Mouse (Mus musculus) intestine, postnatal 0 days (tissue): ENCODE results near the gene Ufsp1. TPM values are rescaled to one million over a fixed set of nuclear protein-coding genes. Genes with fewer than 3 reads are reported as not detected.

ENCODE experiments used
- ATAC-seq: fragments of 200-750 bp; cut with Nextera tagmentation; 2 replicates; pipeline ENCODE4 v1.8.0; 2017; ENCODE audit warnings: mild to moderate bottlenecking, moderate TSS enrichment, moderate library complexity
- H3K27ac ChIP-seq: fragments of 300-500 bp; sonication (generic); 2 replicates; pipeline ENCODE4 v1.5.1; 2014; ENCODE audit warnings: mild to moderate bottlenecking, low read depth, low read length, moderate library complexity
- H3K27me3 ChIP-seq: fragments of 300-500 bp; sonication (generic); replicated peaks from 2 replicates; pipeline ENCODE4 v1.6.1; 2014; ENCODE audit warnings: low read length, mixed read lengths; ENCODE audit not compliant: control insufficient read depth, insufficient read depth
- H3K36me3 ChIP-seq: fragments of 300-500 bp; sonication (generic); 2 replicates; pipeline ENCODE4 v1.6.1; 2014; ENCODE audit warnings: mild to moderate bottlenecking, moderate library complexity; ENCODE audit not compliant: control insufficient read depth, insufficient read depth
- H3K4me1 ChIP-seq: fragments of 300-500 bp; sonication (generic); replicated peaks from 2 replicates; pipeline ENCODE4 v1.6.1; 2014; ENCODE audit warnings: antibody characterized with exemption, low read length, mixed read lengths; ENCODE audit not compliant: control insufficient read depth, insufficient read depth
- H3K4me2 ChIP-seq: fragments of 300-500 bp; sonication (generic); replicated peaks from 2 replicates; pipeline ENCODE4 v1.6.1; 2014; ENCODE audit warnings: low read depth, mild to moderate bottlenecking, moderate library complexity
- H3K4me3 ChIP-seq: fragments of 300-500 bp; sonication (generic); 2 replicates; pipeline ENCODE4 v1.5.1; 2014; ENCODE audit warnings: low read depth, low read length
- H3K9ac ChIP-seq: fragments of 300-500 bp; sonication (generic); 2 replicates; pipeline ENCODE4 v1.6.1; 2014; ENCODE audit warnings: mild to moderate bottlenecking, low read depth, low read length
- H3K9me3 ChIP-seq: fragments of 300-500 bp; sonication (generic); 2 replicates; pipeline ENCODE4 v1.6.1; 2016; ENCODE audit warnings: mixed run types; ENCODE audit not compliant: control insufficient read depth
- CTCF ChIP-seq: sonication (generic); IDR thresholded peaks from 2 replicates; pipeline ENCODE4 v1.5.1; 2016; ENCODE audit warnings: low read depth, mild to moderate bottlenecking, control low read depth, antibody characterized with exemption, moderate library complexity
- WGBS: fragments of 180-500 bp; shearing (Covaris S2); extraction: QIAGEN DNeasy Blood & Tissue Kit; methylation state at CpG from one replicate; pipeline ENCODE4 v1.1.7; 2014; 5-methylcytosine and 5-hydroxymethylcytosine counted together
- polyA plus RNA-seq: library from polyadenylated mRNA; unstranded; fragments of >200 nt; fragmentation: Nextera tagmentation; extraction: Ambion mirVana; gene quantifications from 2 replicates; pipeline ENCODE4 v1.2.1, GENCODE M21; 2015

The Ufsp1 gene
- polyA plus RNA-seq, 1 experiment from 2014 or later = 10.4 TPM

DNA sequence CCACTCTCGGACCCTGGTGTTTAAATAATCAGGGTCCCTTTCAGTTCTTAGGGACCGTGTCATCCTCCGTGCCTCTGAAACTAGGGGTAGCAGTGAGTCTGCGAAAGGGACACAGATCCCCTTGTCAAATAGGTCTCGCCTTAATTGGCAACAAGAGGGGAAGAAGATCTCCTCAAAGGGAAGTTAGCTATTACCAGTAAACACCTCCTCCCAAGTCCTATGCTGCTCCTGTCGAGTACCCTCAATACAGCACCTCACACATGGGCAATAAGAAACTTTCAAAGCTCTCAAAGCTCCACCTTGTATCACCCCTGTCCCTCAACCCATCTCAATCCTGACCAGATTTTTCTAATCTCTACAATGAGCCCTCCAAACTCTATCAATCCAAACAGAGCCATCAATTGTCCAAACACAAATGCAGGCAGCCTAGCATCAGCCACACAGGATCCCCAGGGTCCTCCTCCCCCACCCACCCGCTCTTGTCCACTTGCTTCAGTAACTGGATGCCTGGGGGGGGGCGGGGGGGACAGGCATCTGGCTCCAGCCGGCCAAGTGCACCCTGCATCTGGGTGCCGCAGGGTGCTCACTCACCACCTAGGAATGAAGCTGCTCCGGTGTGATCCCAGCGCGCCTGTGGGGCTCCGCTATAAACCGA is 38.6 kb downstream of the Ufsp1 start:
- 14% methylated on average over 15 of the region's 15 CpGs for WGBS
- Histone ChIP-seq H3K36me3 (peaks cover 5% of the 10 kb centered on the region), H3K9me3 (no peaks in the 10 kb centered on the region), H3K27ac (peak overlapping the region; percentile 57), H3K4me3 (peak overlapping the region; percentile 77), H3K4me2 (peak overlapping the region; percentile 95), H3K4me1 (peaks cover 3% of the 10 kb centered on the region; the same call in 1 of the 2 replicates), H3K9ac (peak overlapping the region; percentile 77), H3K27me3 (no peaks in the 10 kb centered on the region)
- ATAC-seq = no peak
- no peak for TF ChIP-seq CTCF

DNA sequence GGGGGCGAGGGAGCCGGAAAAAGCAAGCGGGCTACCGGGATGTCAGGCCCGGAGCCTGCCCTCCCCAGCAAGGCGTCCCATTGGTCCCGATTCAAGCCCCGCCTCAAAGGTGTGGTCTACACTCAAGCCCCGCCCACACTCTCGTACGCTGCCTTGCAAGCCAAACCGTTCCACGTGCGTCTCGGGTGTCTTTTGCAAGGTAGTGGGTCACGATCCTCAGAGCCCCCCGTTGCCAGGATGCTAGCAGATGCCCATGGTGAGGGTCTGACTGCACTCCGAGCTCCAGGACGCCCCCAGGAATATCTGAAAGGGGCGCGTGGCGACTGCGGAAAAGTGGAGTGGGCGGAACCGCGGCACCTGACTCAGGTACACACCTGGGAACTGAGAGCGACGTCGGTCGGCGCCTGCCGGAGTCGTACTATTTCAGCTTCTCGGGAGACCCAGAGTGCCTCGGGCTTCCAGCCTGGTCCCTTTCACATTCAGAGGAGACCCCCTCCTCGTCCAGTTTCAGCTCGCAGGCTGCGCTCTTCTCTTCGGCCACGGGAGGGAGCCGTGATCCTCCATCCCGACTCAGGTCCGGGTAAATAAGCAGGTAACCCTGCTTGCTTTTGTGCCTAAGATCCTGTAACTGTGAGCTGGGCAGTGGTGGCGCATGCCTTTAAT is 39.2 kb downstream of the Ufsp1 start, which contains the start of gene Slc12a9:
Gene Slc12a9, minus strand, starts transcription at position 86 of the 663 bp plus-strand sequence.
- Histone ChIP-seq H3K4me3 (peak within 1 kb of the TSS; percentile 77), H3K27me3 (no peaks in the 10 kb centered on the region), H3K4me1 (peaks cover 3% of the 10 kb centered on the region; the same call in 1 of the 2 replicates), H3K36me3 (no peaks in the 10 kb centered on the region; the same call in 1 of the 2 replicates), H3K4me2 (peak within 1 kb of the TSS; percentile 95), H3K27ac (peak within 1 kb of the TSS; percentile 57), H3K9me3 (no peaks in the 10 kb centered on the region), H3K9ac (peak within 1 kb of the TSS; percentile 77)
- ATAC-seq = peak; percentile 86
- peak; percentile 87 for TF ChIP-seq CTCF
- WGBS = under 1% methylated on average over 44 of the region's 44 CpGs

- 37% methylated on average over 10 of the region's 10 CpGs for WGBS
These were observed 39.9 kb downstream of the Ufsp1 start for GRCm38 (mm10) chr5:137334317-137334716.

DNA sequence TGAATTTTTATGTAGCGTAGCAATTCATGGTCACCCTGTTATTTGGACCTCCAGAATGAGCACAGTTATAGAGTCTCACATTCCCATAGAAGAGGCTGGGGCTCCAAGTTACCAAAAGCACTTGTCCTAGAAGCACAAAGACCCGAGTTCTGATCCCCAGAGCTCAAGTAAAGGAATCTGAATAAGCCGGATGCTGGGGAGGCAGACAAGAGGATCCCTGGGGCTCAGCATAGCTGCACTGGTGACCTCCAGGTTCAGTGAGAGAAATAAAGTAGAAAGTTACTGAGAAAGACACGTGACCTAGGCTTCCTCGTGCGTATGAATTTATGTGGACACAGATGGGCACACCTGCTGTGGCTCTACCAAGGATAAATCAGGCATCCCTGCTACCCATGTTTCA is 40.6 kb downstream of the Ufsp1 start:
- H3K4me1 ChIP-seq = peaks cover 3% of the 10 kb centered on the region; the same call in 1 of the 2 replicates
- no peaks in the 10 kb centered on the region for H3K36me3 ChIP-seq
- H3K9ac ChIP-seq = no peak overlapping the region
- H3K4me3 ChIP-seq = no peak overlapping the region
- ATAC-seq = no peak
- H3K4me2 ChIP-seq = no peak overlapping the region
- WGBS = 65% methylated on average over 6 of the region's 6 CpGs
- no peaks in the 10 kb centered on the region for H3K9me3 ChIP-seq
- TF ChIP-seq CTCF = no peak
- H3K27ac ChIP-seq = no peak overlapping the region
- no peaks in the 10 kb centered on the region for H3K27me3 ChIP-seq

More at GRCm38 (mm10) chr5:137334317-137334716, 39.9 kb downstream of the Ufsp1 start:
- H3K9ac ChIP-seq = 0 out of 2 replicates have a peak overlapping the region, but pooled peaks have one; percentile 77
- H3K4me2 ChIP-seq = peak overlapping the region; percentile 95
- no peaks in the 10 kb centered on the region; the same call in 1 of the 2 replicates for H3K36me3 ChIP-seq
- H3K27me3 ChIP-seq = no peaks in the 10 kb centered on the region
- peaks cover 3% of the 10 kb centered on the region; the same call in 1 of the 2 replicates for H3K4me1 ChIP-seq
- H3K9me3 ChIP-seq = no peaks in the 10 kb centered on the region
- ATAC-seq = no peak
- no peak for TF ChIP-seq CTCF
- H3K27ac ChIP-seq = no peak overlapping the region
- H3K4me3 ChIP-seq = peak overlapping the region; percentile 77

DNA sequence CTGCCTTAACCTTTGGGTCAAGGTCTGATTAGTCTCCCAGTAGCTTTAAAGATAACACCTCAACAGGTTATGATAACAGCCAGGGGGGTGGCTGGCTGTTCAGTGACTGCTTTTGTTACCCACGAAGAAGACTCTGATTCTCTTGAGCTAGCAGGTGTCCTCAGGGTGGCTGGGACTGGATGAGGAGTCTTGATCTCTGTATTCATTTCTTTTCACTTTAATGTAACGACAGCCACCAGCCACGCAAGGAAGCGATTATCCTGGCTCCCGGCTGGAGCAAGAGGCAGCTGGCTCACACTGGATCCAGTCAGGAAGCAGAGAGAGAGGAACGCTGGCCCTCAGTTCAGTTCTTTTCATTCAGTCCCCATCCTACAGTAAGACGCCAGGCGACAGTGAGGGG is 42.8 kb downstream of the Ufsp1 start:
- no peaks in the 10 kb centered on the region for H3K27me3 ChIP-seq
- H3K9ac ChIP-seq = no peak overlapping the region
- no peaks in the 10 kb centered on the region for H3K9me3 ChIP-seq
- H3K4me1 ChIP-seq = peaks cover 3% of the 10 kb centered on the region; the same call in 1 of the 2 replicates
- no peak overlapping the region for H3K4me3 ChIP-seq
- no peak for TF ChIP-seq CTCF
- no peak for ATAC-seq
- peak overlapping the region; percentile 77 for H3K4me2 ChIP-seq
- peak overlapping the region; percentile 63 for H3K27ac ChIP-seq
- 21% methylated on average over 8 of the region's 8 CpGs for WGBS
- H3K36me3 ChIP-seq = no peaks in the 10 kb centered on the region

DNA sequence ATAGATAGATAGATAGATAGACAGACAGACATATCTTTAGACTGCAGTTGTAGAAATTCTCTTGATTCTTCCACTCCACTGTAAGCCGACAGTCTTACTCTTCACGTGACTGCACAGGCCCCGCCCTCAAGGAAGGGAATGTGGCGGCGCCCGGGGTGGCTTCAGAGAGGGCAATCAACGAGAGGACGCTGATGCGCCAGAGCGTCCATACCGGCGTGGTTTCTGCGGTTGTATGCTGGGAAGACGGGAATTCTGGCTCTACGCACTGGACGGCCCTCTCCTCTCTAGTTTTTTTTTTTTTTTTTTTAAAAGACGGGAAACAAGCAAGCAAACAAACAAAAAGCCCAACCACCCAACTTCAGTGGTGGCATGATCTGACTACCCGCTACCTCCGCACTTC is 43.8 kb downstream of the Ufsp1 start:
- peaks cover 3% of the 10 kb centered on the region; the same call in 1 of the 2 replicates for H3K4me1 ChIP-seq
- WGBS = under 1% methylated on average over 19 of the region's 19 CpGs
- no peaks in the 10 kb centered on the region for H3K9me3 ChIP-seq
- H3K36me3 ChIP-seq = no peaks in the 10 kb centered on the region
- peak overlapping the region; percentile 77 for H3K4me2 ChIP-seq
- H3K9ac ChIP-seq = 0 out of 2 replicates have a peak overlapping the region, but pooled peaks have one; percentile 31
- H3K27me3 ChIP-seq = no peaks in the 10 kb centered on the region
- peak overlapping the region; percentile 88 for H3K27ac ChIP-seq
- H3K4me3 ChIP-seq = peak overlapping the region; percentile 44
- peak; percentile 57 for ATAC-seq
- no peak for TF ChIP-seq CTCF
